Mouse (Mus musculus): ENCODE results near the gene Itpkc.

DNA sequence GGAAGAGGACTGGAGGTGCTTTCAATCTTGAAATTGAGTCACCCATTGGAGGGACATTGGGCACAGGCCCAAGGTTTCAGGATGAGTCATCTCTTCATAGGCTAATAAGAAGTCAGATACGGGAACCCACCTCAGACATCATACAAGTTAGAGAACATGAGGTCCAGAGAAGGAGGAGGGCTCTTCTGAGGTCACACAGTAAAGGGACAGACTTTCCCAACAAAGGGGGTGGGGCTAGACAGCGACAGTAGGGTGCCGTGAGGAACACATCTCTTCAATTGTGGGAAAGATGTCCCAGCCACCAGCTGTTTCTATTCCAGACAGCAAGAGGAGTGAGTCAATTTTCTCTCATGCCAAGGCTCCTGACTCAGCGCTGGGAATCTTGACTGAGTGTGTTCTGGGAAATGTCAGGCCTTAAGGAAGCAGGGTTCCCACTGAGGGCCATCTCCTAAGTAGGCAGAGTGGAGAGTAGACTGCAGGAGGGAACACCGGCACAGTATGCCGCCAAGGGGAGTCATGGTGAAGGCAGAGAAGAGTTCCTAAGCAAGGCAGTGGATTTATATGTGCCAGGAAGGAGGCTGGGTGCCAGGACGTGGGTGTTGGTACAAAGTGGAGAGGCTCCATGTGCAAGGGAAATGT lies 3.4 kb upstream of the Itpkc start:
- no peak for TF ChIP-seq CTCF (IDR thresholded peaks at IDR 0.05; ENCODE audit: low read depth)
- TF ChIP-seq EP300 (IDR thresholded peaks at IDR 0.05; ENCODE audit: low read depth), result no peak

Data from liver, embryonic 14.5 days (tissue).